Mouse (Mus musculus) lung, adult 18-20 months (tissue): ENCODE measurements at regions not wholly inside any gene's neighbourhood (a gene's known extent, or its start where the extent isn't known, plus 50 kb on each side); places are given as distances from the start of the nearest gene placed in this dataset.
A peak's percentile ranks its signal among the peaks of the same experiment; 100 is the strongest.

Source experiments
- DNase-seq, 2 experiments: peaks; one replicate each; pipeline ENCODE4 v3.0.0; 2022; ENCODE audit warnings: mixed read lengths in 2 of 2

DNA sequence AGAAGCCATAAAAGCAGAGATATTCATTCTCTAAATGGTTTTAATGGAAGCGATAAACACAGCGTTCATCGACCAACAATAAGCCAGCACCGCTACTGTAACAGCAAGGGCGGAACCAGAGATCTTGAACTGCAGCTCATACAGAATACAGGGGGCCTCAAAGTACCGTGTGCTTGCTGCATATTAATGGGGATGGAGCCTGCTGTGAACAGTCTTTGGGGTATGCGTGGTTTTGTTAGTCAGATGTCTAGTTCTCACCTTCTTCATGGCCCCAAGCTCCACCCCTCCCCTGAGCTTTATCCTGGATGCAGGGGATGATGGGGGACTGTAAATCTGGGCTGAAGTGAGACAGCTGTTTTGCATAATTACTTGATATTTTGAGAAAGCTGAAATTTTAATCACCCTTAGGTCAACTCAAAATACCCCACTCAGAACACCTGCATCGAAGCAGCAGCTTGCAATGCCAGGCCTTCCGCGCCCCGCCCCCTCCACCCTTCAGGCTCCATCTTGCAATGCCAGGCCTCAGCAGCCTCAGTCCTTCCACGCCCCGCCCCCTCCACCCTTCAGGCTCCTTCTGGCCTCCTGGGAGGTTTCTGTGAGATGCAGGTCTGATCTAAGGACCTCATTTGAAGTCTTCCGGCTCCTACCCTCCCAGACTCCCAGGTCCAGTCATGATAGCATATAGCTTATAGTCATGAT is 73.5 kb upstream of the Tspan5 start:
- DNase-seq, result no peak

DNA sequence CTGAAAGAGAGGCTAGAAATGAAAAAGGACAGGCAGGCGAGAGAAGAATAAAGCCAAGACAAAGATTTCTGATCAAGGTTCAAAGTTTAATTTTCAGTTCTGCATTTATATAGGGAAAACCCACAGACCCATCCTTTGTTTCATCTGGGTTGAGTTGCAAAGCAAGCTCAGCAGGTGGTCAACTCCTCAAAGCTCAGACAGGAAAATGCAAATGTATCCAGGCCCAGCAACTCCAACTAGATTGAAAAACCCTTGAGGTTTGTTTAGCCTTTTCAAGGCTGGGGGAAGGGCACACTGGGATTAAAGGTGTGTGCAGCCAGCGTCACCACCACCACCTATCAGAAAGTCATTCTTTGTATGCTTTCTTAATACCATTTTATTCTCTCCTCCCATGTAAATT is 66.1 kb upstream of the Tspan5 start:
- no peak for DNase-seq

DNA sequence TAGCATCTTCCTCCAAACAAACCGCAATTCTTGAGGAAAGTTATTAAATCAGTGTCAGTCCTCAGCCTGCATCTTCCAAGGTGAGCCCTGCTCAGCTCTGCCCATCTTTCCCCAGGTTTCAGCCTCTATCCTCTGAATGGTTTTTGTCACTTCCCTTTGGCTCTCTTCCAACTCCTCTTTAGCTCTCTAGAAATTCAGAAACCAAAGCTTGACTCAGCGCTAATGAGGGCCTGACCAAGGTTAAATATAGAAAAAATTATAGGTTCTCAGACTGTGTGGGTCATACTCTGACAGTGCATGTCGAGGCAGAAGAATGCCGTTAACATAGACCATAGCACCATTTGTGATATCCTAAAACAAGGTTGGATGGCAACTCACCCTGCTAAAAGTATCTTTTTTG is 63.6 kb upstream of the Tspan5 start:
- no peak for DNase-seq

DNA sequence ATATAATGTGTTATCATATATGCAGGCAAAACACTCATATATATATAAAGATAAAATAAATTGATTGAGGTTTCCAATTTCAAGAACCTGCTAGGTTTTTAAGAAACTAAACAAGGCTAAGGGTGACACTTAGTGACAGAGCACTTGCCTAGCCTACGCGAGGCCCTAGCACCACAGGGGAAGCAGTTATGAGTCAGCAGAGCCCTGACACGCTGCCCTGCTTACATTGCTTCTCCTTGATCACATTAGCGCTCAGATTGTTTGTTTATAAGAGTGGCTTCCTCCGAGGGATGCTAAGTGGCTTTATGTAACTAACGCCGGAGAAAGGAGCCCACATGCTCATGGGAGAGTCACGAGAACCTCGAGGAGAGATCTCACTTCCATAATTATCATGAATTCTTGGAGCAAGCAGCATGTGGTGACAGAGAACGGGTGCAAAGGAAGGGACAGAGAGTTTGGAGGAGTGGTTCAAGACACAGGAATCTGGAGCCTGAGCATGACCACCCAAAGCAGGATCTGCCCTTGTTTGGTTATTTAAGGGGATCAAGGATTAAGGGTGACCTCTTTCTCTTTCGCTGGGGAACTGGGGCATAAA is 55.3 kb upstream of the Tspan5 start:
- peak in 1 of 2 experiments; percentile 2 for DNase-seq

DNA sequence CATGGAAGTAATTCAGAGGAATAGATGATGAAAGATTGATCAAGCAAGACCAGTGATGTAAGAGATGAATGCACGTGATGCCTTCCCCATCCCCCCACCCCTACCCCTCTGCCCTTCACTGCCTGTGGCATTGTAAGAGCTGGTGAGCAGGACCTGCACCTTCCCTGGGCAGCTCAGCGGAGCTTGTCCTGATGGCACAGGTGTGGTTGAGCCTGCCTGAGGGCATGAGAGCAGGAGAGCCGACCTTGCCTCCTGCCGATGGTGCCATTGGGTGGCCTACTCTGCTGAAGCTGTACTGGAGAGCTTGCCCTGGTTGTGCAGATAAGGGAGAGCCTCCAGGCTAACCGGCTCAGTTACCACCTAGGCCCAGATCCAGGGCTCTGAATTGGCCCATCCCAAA is 53.4 kb upstream of the Tspan5 start:
- DNase-seq, result no peak
